Mouse (Mus musculus) cerebral cortex, adult 2 months (tissue): ENCODE results near the gene Dnajc22.

Source experiments
- WGBS: fragments of 180-500 bp; shearing (Covaris S2); methylation state at CpG from one replicate; pipeline ENCODE4 v1.1.7; 2018; 5-methylcytosine and 5-hydroxymethylcytosine counted together

Gene Dnajc22

DNA sequence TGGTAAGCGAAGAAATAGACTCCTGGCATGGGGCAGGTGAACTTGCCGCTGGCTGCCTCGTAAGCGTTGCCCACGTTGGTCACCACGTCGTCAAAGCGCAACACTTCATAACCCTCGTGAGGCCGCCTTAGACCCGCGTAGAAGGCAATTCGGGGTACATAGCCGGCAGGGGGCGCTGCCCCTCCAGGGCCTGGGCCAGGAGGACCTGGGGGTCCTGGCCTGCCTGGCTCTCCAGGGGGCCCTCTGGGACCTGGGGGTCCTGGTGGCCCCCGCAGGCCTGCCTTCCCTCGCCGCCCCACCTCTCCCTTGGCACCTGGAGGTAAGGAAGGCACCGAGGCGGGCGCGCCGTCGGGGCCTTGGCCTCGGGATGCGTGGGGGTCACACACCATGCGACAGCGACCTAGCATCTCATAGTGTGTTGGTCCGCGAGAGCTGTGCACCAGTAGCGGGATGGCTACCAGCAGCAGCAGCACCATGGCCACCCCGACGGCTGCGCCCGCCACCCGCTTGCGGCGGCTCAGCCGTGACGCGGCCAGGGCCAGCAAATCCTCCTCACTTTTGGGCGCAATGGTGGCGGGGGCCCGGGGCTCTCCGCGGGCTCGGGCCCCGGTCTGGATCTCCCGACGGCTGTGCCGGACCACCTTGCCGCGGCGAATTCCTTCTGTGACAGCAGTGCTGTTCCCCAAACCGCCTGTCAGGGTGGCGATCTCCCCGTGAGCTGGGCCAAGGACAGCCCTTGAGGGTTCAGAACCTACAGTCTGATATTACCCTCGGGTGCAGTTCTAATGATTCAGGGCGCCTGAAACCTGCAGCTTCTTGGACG lies 5.5 kb upstream of the Dnajc22 start, which contains the start of gene C1ql4:
TSS of gene C1ql4 (minus strand) at position 565 of the 823 bp plus-strand sequence.
- 10% methylated on average over 60 of the region's 60 CpGs for WGBS

DNA sequence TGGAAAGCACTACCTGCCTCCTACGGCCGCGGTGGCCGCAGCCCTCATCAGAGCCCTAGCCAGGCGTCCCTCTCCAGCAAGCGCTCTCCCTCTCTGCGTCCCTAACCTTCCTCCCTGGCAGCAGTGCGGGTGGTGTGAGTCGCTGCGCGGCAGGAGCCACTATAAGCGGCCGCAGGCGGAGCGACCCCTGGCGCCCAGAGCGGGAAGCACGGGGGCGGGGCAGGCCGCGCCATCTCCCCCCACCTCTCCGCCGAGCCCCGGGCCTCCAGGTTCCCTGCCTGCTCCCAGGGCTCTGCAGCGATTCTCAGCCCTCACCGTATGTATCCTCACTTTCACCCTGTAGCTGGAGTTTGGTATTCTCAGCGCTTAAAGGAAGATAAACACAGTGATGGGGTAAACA lies 4.7 kb upstream of the Dnajc22 start:
- 1% methylated on average over 27 of the region's 27 CpGs for WGBS

DNA sequence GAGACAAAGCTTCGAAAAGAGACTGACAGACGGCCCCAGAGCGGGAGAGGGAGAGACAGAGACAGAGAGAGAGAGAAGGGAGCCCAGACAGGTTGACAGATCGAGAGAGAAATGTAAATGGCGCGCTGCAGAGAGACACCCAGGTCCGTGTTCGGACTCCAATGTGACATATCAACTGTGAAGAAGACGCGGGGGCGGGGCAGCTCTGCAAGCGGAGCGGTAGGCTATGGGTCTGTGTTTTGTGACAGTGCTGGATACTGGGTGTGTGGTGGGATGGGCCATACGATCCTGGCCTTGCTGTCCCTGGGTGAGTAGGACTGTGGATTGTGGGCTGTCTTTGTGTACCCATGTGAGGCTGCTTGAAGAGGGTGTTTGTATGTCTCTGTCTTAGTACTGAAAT lies 3.9 kb upstream of the Dnajc22 start:
- WGBS: 41% methylated on average over 14 of the region's 14 CpGs

DNA sequence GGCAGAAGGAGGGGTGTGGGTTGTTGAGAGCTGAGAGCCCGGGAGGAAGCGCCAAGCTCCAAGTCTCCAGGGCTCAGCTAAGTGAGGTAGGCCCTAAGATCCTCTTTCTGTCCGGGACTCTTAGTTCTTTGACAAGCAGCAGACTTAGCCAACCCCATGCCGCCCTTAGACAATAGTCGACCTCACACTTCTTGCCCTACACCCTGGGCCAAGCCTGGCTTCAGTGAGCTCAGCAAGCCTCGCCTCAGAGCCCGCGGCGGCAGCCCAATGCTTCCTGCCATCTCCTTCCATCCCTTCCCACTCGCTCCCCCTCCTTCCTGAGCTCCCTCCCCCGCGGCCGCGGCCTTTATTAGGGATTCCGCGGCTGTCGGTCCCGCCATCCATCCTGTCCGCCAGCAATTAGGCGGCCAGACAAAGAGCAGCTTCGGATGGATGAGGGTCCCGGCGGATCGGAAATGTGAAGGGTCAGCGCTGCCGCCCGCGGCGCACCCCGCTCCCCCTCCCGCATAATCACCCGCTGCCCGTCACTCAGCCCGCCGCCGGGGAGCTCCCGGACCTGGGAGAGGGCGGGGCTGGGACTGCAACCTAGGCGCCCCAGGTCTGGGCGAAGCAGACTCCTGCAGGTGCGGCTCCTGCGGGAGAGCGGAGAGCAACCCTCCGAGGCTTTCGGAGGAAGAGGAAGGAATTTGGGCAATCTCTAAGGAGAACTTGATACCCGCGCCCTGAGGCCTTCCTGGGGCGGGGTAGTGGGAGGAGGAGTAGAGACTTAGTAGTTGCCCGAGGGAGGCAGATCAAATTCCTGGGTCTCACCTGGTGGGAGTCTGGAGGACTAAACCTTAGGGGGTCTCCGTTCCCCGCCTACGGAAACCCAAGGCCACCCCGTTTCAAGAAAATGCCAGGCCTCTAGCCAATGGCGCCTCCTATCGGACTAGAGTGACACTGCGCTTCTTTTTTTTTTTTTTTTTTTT lies 605 bp downstream of the Dnajc22 start:
- 8% methylated on average over 56 of the region's 56 CpGs for WGBS

DNA sequence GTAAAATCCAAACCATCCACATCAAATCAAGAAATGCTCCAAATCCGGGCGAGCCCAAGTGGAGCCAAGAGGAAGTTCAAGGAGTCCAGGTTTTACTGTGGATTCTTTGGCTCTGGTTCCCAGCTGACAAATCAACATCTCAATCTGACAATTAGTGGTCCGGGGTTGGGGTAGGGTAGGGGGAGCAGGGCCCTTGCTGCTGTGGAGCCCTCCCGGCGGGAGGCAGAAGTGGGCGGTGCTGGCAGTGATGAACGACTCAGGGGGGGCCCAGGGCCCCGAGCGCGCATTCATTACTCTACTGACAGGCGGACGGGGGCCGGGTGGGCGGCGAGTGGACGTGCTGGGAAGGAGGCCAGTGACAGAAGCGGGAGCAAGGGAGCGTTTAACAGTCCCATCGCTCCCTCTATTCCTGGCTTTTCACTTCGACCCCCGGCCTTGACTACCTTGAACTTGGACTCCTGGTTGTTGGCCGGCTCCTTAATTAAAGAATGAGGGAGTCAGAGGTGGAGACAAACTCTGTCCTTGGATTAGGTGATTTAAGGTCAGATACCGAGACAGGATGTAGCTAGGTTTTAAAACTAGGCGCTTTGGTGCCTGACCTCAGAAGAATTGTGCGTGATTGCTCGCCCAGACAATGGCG lies 1.8 kb downstream of the Dnajc22 start:
- WGBS: 15% methylated on average over 27 of the region's 27 CpGs

DNA sequence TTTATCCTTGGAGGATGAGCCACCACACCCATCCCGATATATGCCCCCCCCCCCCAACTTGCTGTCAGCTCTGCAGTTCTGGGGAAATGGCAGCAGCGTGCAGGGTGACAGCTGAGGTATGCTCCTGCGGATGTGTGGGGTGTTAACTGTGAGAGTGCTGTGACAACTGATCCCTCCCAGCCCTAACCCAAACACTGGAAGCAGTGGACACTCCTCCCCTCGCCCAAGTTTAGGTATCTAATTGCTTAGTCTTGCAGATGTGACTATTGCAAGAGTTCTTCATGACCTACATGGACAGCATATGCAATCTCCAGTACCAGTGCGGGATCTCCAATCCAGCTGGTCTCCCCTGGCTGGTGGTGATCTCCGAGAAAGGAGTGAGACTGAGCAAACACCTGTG lies 2.4 kb downstream of the Dnajc22 start:
- WGBS: 63% methylated on average over 6 of the region's 6 CpGs

DNA sequence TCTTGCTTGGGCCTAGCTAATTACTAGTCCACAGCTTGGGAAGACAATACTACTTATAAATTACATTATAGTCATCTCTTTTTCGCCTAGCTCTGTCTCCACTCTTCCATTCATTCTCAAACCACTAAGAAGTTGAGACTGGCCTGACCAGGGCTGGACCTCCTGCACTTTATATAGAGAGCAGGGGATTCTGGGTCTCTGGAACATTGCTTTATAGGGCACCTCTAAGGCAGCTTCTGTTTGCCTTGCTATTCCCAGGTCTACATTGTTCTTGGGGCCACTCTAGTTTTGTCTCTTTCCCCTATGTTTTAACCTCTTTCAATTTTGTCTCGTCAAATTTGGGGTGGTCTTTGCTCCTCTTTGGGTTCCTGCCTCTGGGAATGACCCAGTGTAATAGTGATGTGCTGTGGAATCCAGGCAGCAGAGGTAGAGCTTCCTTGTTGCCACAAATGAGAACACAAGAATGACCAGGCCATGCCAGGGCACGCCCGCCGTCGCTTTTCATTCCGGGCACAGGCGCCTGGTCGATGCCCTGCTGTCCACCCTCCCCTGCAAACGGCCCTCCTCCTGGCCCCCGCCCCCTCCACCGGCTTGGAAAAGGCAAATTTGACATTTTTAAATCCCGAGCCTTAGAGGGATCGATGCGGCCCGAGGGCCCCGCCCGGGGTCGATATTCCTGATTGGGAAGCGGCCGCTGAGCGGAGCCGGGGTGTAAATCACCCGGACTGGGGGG lies 3.3 kb downstream of the Dnajc22 start:
- WGBS: 29% methylated on average over 24 of the region's 24 CpGs

DNA sequence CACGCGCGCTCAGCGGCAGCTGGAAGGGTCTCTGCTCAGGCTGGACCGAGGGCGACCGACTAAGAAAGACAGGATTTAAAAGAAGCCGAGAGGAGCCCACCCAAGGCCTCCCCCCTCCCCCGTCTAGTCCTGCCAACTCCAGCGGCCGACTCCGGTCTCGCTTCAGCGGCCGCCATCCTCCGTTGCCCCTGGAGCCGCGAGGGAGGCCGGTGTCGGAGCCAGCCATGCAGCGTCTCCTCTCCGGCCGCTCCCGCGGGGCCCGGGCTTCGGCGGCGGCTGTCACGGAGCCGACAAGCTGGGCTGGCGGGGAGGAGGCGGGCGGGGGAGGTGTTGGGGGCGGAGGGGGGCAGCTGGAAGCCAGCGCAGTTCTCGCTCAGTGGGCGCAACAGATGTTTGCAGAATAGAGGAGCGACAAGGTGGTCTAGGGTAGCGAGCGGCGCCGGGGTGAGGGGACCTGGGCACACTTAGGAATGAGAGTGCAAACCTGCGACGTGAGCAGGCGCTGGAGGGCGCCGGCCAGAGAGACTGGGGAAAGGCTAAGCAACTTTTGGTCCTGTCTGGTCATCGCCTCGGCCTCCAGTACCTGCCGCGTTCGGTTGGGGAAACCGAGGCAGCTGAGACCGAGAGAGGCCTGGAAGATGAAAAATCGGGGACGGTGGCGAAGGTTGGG lies 4.0 kb downstream of the Dnajc22 start:
- 1% methylated on average over 58 of the region's 58 CpGs for WGBS

DNA sequence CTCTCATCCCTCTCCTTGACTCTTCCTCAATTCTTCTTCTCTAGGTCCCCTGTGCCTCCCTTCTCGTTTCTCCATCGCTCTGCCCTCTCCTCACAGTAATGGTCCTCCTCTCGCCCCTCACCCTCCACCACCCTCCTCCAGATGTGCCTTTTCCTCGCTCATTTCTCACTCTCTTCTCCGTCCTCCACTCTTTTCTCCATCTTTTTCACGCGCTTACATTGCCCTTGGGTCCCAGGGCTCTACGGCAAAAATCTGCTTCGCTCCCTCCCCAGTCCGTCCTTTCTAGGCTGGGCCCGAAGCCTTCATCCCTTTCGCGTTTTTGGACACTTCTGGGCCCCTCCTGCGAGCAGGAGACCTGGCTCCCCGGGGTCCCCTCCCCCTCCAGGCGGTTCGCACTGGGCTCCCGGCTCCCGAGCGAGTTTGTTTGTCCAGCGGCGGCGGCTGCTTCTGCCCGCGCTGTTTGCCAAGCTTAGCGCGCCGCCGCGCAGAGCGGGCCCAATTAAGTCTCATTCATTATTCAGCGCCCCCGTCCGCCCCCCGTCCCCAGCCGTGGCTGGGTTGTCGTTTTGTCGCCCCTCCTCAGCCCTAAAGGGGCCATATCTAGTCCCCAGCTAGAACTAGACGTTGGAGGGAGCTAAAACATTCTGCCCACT lies 5.0 kb downstream of the Dnajc22 start:
- 1% methylated on average over 39 of the region's 39 CpGs for WGBS

DNA sequence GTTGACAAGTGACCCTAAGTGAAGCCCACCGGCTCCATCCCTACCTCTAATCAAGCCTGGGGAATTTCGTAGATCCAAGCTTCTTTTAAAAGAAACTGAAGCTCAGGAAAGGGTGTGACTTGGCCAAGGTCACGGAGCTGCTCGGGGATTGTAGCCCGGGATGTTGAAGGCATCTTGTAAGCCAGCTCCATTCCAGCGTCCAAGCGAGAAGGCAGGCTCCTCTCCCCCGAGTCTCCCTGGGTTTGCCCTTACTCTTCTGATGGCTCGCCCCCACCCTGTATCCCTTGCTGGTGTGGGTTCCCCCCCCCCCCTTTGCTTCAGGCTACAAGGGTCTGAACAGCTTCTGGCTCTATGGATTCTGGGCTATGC lies 5.5 kb downstream of the Dnajc22 start:
- 5% methylated on average over 9 of the region's 9 CpGs for WGBS

DNA sequence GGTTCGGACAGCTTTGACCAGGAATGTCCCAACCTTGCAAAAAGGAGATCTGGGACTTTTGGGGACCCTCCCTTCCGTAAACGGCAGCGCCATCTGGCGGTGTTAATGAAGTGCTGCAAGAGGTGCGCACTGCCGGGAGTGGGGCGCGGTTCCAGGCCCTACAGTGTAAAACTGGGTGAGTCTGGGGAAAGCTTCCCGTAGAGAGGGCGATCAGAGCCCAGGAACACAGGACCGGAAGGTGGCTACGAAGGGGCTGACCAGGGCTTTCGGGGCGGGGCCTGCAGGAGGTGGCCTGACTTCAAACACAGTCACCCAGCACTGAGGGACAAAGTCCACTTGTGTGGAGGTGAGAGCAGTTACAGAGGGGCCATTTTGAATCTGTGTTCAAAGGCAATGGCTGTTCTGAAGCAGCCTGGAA lies 6.2 kb downstream of the Dnajc22 start:
- WGBS: 5% methylated on average over 15 of the region's 15 CpGs

DNA sequence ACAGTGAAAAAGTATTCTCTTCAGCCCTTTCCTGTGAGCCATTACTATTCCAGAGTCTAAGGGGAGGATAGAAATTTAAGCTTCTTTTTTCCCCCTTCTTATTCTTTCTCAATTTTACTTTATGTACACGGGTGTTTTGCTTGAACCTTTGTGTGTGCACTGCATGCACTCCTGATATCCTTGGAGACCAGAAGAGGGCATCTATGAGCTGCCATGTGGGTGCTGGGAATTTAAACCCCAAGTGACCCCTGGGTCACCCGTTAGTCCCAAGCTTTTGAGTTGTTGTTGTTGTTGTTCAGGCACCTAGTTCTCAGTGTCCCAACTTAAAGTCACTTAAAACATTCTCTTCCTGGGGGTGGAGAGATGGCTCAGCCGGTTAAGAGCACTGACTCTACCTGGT lies 7.0 kb downstream of the Dnajc22 start:
- WGBS: 63% methylated on average over 3 of the region's 3 CpGs

DNA sequence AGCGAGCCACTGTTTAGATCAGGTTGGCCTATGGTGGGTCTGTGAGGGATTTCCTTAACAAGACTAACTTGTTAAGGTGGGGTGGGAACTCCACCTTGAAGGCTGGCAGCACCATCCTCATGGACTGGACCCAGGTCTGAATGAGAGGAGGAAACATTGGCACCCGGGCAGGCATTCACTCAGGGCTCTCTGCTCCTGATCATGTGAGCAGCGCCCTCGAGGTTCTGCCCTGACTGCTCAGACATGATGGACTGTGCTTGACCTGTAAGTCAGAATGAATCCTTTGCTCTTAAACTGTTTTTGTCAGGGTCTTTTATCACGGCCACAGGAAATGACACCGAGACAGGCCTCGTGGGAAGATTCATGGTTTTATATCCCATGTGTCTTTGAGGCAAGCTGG lies 12.3 kb downstream of the Dnajc22 start:
- WGBS: 81% methylated on average over 7 of the region's 7 CpGs

DNA sequence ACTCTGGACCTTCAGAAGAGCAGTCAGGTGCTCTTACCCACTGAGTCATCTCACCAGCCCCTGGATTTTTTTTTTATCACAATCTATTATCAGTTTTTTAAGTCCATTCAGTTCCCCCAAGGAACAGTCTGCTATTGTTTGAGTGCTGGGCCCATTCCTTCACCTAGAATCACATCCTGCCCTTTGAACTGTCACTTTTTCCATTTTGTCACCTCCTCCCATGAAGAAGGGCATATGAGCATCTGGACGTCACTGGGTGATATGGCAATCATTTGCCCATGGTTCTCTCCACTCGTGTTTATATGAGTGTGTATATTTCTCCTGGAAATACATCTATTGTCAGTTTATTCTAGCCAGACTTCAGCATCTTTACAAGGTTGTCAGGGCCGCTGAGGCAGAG lies 14.9 kb downstream of the Dnajc22 start:
- 92% methylated on average over 3 of the region's 3 CpGs for WGBS

DNA sequence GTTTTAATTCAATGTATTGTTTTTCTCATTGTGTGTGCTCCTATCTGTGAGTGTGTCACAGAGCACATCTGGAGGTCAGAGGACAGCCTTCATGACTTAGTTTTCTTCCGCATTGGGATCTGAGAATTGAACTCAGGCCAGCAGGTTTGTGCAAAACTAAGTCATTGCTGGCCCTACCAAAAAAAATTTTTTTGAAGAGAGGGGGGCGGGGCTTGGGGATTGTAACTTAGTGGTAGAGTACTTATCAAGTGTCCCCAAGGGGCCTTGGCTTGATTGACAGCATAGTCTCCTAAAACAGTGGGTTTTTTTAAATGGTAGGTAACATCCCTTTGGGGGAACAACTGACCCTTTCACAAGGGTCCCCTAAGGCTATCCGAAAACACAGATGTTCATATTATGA lies 18.2 kb downstream of the Dnajc22 start:
- 95% methylated on average over 3 of the region's 3 CpGs for WGBS

DNA sequence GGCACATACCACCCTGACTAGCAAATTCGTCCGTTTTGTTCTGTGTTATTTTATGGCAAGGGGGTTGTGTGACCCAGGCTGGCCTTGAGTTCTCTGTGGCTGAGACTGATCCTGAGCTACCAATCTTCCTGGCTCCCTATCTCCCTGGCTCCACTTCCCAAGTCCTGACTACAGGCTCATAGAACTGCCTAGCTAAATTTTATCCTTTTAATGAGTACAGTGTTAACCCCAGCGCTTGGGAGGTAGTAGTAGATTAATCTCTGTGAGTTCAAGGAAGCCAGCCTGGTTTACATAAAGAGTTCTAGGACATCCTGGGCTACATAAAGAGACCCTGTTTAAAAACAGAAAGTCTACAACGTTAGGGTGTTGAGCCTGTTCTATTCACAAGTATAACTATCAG lies 18.8 kb downstream of the Dnajc22 start:
- WGBS: 83% methylated on average over 4 of the region's 4 CpGs

DNA sequence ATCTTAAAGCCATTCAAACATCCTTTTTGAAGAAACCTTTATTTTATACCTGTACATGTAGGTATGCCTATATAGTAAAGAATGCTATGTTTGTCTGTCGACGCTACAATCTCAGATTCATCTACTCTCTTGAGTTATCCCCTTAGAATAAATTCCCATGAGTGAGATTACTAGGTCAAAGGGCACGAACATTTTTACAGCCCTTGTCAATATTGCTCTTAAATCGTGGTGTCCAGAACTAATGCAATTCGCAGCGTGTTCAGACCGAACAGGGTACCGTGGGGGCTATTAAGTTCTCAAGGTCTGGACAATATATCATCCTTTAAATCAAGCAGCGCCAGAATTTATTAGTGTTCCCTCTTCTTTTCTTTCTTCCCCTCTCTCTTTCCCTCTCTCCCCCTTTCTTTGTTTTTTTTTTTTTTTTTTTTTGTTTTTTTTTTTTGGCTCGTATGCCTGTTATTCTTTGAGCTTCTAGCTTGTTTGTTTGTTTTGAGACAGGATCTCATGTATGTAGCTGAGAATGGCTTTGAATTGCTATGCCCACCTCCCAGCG lies 19.9 kb downstream of the Dnajc22 start:
- WGBS: 74% methylated on average over 11 of the region's 11 CpGs

DNA sequence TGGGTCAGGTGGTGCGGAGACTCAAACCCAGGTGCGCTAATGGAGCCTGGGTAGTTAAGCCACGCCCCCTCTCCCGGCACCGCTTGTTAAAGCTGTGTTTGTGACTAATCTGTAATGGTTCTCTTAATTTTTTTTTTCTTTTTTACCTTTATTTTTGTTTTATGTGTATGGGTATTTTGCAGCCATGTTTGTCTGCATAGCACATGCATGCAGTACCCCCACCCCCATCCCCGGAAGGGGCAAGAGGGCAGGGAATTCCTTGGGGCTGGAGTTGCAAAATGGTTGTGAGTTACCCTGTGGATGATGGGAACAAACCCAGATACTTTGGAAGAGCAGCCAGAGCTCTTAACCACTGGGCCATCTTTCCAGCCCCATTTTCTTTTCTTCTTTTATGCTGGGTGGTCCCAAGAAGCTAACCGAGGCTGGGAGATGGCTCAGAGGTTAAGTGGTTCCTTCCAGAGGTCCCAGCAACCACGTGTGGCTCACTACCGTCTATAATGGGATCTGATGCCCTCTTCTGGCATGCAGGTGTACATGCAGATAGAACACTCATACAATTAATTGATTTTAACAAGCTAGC lies 20.5 kb downstream of the Dnajc22 start:
- WGBS: 12% methylated on average over 9 of the region's 9 CpGs

DNA sequence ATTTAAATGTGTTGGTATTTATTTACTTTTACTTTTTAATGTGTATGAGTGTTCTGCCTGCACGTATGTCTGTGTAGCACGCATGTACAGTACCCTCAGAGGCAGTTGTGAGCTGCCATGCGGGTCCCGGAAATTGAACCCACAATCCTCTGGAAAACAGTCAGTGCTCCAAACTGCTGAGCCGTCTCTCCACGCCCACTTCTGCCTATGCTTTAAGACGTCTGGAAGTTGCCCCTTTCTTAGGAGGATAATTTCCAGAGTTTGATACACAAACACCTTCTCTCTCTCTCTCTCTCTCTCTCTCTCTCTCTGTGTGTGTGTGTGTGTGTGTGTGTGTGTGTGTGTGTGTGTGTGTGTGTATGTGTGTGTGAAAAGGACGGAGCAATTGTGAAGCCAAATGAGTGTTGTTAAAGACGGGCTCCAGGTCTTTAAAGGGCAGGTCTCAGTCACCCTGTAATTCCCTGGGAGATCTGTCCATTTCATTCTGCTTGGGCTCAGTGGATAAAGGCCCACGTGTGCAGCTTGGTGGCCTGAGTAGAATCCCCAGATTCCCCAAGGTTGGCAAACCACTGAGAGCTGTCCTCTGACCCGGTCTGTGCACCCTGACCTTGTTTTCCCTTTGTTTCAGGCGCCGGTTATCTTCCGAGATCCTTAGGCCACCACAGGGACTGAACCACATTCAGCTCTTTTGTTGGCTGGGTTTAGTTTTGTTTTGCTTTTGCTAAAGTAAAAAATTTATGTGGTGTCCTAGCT lies 21.5 kb downstream of the Dnajc22 start:
- WGBS: 61% methylated on average over 14 of the region's 14 CpGs
